Mouse (Mus musculus) cortical plate, adult 2 months (tissue): ENCODE measurements around the gene Tiparp.

Source experiments
- CTCF ChIP-seq: fragments of 200-500 bp; IDR thresholded peaks from 2 replicates; pipeline ENCODE4 v1.5.1; 2011; ENCODE audit warnings: mild to moderate bottlenecking, control low read depth, low read length; ENCODE audit not compliant: insufficient read depth; ENCODE audit errors: extremely low read depth
- POLR2A ChIP-seq: fragments of 200-500 bp; IDR thresholded peaks from 2 replicates; pipeline ENCODE4 v1.6.1; 2011; ENCODE audit warnings: mild to moderate bottlenecking, low read length, control low read depth; ENCODE audit not compliant: insufficient read depth; ENCODE audit errors: extremely low read depth

DNA sequence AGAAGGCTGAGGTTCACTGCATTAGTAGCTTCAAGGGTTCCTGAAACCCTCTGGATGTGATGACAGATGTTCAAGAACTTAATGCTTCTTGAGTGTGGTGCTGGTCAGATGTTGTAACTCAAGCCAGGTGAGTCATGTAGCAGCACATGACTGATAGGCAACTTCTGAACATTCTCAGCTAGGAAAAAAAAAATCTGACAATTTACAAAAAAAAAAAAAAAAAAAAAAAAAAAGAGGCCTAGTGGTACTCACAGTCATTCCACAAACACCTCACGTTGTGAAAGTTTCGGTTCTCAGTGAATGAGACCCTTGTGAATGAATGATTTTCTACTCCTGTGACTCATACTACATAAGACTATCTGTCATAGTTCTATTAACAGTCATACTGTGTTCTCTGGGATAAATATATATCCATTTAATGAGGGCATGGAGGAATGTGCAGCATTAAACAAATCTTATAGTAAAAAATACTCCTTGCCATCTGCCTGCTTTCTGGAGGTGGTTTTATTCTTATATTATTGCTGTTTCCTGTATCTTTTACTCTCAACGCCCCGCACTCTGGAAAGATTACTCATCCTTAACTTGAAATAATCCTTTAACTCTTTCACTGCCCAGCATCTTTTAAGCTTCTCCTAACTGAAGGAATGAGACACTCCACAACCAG, 75.3 kb downstream of the Tiparp start:
- TF ChIP-seq CTCF (no peak), POLR2A (no peak)
